Mouse (Mus musculus): ENCODE measurements at regions not wholly inside any gene's neighbourhood (a gene's known extent, or its start where the extent isn't known, plus 50 kb on each side); places are given as distances from the start of the nearest gene placed in this dataset.

DNA sequence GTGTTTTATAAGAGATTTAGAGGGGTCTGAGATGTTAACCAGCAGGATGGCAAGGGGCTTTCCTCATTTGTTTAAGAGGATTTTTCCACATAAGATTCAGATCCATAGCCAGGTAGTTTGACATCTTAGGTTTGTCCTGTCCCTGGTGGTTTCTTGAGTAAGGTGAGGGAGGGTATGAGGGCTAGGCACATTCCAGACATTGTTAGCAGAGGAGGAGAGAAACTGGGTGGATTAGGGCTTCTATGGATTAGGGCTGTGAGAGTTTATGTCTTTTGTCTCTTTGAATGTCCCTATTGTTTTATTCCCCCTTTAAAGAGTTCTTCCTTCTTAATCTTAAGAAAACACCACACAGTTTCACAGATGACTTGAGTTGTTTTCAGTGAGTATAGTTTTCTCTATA lies 138.6 kb upstream of the Tnfaip3 start:
- H3K4me3 ChIP-seq (replicated peaks; ENCODE audit: low read length) = no peak overlapping the region
- DNase-seq (ENCODE audit: low spot score) = no peak
- H3K4me1 ChIP-seq (replicated peaks; ENCODE audit: control insufficient read depth, insufficient read depth, low read length) = no peaks in the 10 kb centered on the region
- no peak for ATAC-seq (ENCODE audit: low FRiP score)
- H3K36me3 ChIP-seq (replicated peaks; ENCODE audit: control insufficient read depth, insufficient read depth) = no peaks in the 10 kb centered on the region
- H3K9me3 ChIP-seq (ENCODE audit: control insufficient read depth, low read length) = no peaks in the 10 kb centered on the region
- H3K4me2 ChIP-seq (replicated peaks) = no peak overlapping the region
- no peak overlapping the region for H3K27ac ChIP-seq
- H3K9ac ChIP-seq = no peak overlapping the region
- no peaks in the 10 kb centered on the region for H3K27me3 ChIP-seq (ENCODE audit: control insufficient read depth, insufficient read depth, low read length)

DNA sequence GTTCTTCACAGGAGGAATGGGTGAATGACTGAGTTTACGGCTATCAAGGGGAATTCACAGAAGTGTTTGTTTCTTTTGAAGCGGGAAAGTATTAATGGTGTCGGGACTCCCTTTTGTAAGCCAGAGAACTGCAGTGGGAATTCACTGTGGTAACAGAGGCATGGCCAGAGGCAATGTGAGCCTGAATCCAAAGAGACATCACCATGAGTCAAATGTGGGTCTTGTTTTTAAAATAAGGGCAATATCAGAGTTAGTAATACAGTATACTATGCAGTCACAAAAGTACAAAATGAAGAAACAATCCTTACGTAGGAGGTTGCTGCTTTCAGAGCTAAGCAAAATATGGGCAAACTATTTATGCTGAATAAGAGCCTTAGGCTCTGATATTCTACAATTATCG lies 137.3 kb upstream of the Tnfaip3 start:
- Histone ChIP-seq H3K27me3 (ENCODE audit: control insufficient read depth, insufficient read depth, low read length) (no peaks in the 10 kb centered on the region), H3K9ac (no peak overlapping the region), H3K4me3 (replicated peaks; ENCODE audit: low read length) (no peak overlapping the region), H3K27ac (no peak overlapping the region), H3K9me3 (ENCODE audit: control insufficient read depth, low read length) (no peaks in the 10 kb centered on the region), H3K4me1 (replicated peaks; ENCODE audit: control insufficient read depth, insufficient read depth, low read length) (no peaks in the 10 kb centered on the region), H3K36me3 (replicated peaks; ENCODE audit: control insufficient read depth, insufficient read depth) (no peaks in the 10 kb centered on the region), H3K4me2 (replicated peaks) (no peak overlapping the region)
- ATAC-seq (ENCODE audit: low FRiP score) = no peak
- no peak for DNase-seq (ENCODE audit: low spot score)
- WGBS = 83% methylated on average over 5 of the region's 5 CpGs

DNA sequence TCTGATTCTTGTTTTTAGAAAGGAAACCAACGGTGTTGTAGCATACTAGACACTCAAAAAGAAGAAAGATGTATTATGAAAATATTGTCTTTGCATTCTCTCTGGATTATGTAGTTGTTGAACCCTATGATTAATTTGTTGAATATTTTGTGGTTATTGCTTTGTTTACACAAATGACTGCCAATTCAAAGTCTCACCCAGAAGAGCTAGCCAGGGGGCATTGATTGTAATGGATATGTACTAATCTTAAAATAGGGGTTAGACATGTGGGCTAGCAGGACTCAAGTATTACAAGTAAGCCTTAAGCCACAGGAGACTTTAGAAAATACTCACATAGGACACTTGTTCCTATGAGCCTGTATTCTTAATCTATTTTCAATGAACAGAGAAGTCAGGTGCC lies 135.3 kb upstream of the Tnfaip3 start:
- H3K4me3 ChIP-seq (replicated peaks; ENCODE audit: low read length) = no peak overlapping the region
- no peaks in the 10 kb centered on the region for H3K36me3 ChIP-seq (replicated peaks; ENCODE audit: control insufficient read depth, insufficient read depth)
- DNase-seq (ENCODE audit: low spot score) = no peak
- no peaks in the 10 kb centered on the region for H3K4me1 ChIP-seq (replicated peaks; ENCODE audit: control insufficient read depth, insufficient read depth, low read length)
- H3K4me2 ChIP-seq (replicated peaks) = no peak overlapping the region
- 86% methylated on average over 1 of the region's 1 CpGs for WGBS
- H3K9ac ChIP-seq = no peak overlapping the region
- no peak overlapping the region for H3K27ac ChIP-seq
- no peaks in the 10 kb centered on the region for H3K27me3 ChIP-seq (ENCODE audit: control insufficient read depth, insufficient read depth, low read length)
- H3K9me3 ChIP-seq (ENCODE audit: control insufficient read depth, low read length) = no peaks in the 10 kb centered on the region
- no peak for ATAC-seq (ENCODE audit: low FRiP score)

DNA sequence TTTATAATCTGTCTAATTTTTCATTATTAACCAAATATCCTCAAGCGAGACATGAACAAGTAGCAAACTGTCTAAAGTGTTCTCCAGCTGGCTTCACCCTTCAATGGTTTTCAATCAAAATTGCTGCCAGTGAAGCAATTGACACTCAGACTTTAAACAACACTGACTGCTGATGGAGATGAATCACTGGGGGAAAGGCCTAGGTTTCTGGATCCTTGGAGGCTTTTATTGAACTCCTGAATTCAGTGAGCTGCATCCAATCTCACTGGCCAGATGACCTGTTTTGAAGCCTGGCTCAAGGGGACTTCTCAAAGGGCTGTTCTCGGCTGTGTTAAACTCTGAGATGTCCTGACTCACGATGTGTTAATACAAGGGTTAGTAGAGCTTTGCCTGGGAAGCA lies 134.5 kb upstream of the Tnfaip3 start:
- Histone ChIP-seq H3K4me3 (replicated peaks; ENCODE audit: low read length) (no peak overlapping the region), H3K9ac (no peak overlapping the region), H3K9me3 (ENCODE audit: control insufficient read depth, low read length) (no peaks in the 10 kb centered on the region), H3K27ac (no peak overlapping the region), H3K4me1 (replicated peaks; ENCODE audit: control insufficient read depth, insufficient read depth, low read length) (no peaks in the 10 kb centered on the region), H3K27me3 (ENCODE audit: control insufficient read depth, insufficient read depth, low read length) (no peaks in the 10 kb centered on the region), H3K36me3 (replicated peaks; ENCODE audit: control insufficient read depth, insufficient read depth) (no peaks in the 10 kb centered on the region), H3K4me2 (replicated peaks) (no peak overlapping the region)
- DNase-seq (ENCODE audit: low spot score) (no peak), ATAC-seq (ENCODE audit: low FRiP score) (no peak)
- 60% methylated on average over 3 of the region's 3 CpGs for WGBS

DNA sequence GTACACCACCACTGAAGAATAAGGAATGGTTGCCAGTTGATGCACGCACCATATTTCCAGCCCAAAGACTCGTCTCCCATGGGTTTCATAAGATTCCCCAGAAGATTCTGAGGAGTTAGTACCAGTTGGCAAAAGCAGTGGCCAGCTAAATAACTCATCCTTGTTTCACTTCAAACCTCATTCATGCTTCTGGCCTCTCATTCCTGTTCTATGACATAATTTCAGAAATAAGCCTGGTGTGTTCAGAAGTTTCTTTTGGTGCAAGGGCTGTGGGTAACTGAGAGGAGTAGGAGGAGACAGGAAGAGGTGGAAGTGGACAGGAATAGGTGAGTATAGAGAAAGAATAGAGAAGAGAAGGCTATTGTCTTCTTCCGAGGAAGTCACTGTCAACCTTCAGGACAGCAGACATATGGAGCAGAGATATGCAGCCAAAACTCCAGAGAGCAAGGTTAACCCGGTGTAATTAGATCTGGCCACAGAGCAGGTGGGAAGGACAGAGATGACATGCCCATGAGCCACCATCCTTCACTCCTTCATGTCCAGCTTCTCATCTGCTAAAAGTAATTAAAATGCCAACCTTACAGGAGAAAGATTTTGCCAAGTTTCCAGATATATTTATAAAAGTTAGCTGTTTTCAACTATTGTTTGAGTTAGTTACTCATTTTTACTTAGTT lies 133.9 kb upstream of the Tnfaip3 start:
- no peak overlapping the region for H3K9ac ChIP-seq
- no peak overlapping the region for H3K27ac ChIP-seq
- 82% methylated on average over 4 of the region's 4 CpGs for WGBS
- H3K4me2 ChIP-seq (replicated peaks) = no peak overlapping the region
- DNase-seq (ENCODE audit: low spot score) (no peak), ATAC-seq (ENCODE audit: low FRiP score) (no peak)
- H3K4me3 ChIP-seq (replicated peaks; ENCODE audit: low read length) = no peak overlapping the region
- H3K9me3 ChIP-seq (ENCODE audit: control insufficient read depth, low read length) = no peaks in the 10 kb centered on the region
- H3K27me3 ChIP-seq (ENCODE audit: control insufficient read depth, insufficient read depth, low read length) = no peaks in the 10 kb centered on the region
- no peaks in the 10 kb centered on the region for H3K36me3 ChIP-seq (replicated peaks; ENCODE audit: control insufficient read depth, insufficient read depth)
- no peaks in the 10 kb centered on the region for H3K4me1 ChIP-seq (replicated peaks; ENCODE audit: control insufficient read depth, insufficient read depth, low read length)

DNA sequence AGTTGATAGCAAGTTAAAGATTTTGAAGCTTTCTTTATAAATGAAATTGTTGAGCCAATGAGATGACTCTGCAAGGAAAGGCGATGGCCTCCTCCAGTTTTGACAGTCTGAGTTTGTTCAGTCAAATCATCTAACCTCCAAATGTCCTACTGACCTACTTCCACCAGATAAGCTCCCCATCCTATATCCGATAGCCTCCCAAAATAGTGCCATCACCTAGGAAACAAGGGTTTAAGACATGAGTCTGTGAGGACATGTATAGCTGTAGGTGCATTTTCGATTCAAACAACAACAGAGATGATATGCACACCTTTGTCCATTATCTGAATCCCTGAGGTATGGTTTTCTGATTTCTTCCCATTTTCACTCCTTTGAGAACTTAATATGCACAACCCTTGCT lies 126.0 kb upstream of the Tnfaip3 start:
- ATAC-seq (ENCODE audit: low FRiP score) (no peak), DNase-seq (ENCODE audit: low spot score) (no peak)
- Histone ChIP-seq H3K9ac (no peak overlapping the region), H3K4me1 (replicated peaks; ENCODE audit: control insufficient read depth, insufficient read depth, low read length) (no peaks in the 10 kb centered on the region), H3K9me3 (ENCODE audit: control insufficient read depth, low read length) (no peaks in the 10 kb centered on the region), H3K36me3 (replicated peaks; ENCODE audit: control insufficient read depth, insufficient read depth) (no peaks in the 10 kb centered on the region), H3K4me3 (replicated peaks; ENCODE audit: low read length) (no peak overlapping the region), H3K4me2 (replicated peaks) (no peak overlapping the region), H3K27me3 (ENCODE audit: control insufficient read depth, insufficient read depth, low read length) (no peaks in the 10 kb centered on the region), H3K27ac (no peak overlapping the region)
- 89% methylated on average over 3 of the region's 3 CpGs for WGBS

DNA sequence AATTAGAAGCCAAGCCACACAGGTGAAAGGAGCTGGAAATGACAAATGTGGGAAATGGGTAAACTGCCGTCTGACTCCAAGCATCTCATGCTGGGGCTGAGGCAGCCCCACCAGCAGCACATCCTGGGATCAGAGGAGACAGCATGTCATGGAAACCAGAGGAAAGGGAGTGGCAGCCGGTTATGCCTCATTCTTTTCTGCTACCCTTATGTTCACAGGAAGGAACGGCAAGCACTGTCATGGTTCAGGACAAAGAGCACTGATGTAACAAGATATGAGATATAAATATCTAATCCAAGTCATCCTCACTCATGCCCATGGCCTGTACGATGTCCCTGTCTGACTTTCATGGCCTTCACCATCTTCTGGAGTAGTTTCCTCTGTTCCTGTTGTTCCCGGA lies 125.2 kb upstream of the Tnfaip3 start:
- 83% methylated on average over 5 of the region's 5 CpGs for WGBS

DNA sequence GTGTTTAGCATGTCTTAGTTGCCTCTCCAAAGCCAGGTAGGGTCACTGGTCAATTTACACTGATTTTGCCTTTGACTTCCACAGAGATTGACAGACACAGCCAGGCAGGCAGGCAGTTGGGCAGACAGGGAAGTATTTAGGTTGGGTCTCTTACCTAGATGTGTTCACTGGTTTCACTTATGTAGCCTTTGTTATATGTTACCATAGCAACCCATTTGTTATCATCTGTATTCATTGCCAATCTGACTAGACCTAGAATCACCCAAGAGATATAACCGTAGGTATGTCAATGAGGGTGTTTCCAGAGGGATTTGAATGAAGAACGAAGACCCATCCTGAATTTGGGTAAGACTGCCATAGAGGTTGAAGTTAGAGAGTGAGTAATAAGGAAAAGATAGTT lies 123.8 kb upstream of the Tnfaip3 start:
- Histone ChIP-seq H3K9me3 (ENCODE audit: control insufficient read depth, low read length) (no peaks in the 10 kb centered on the region), H3K36me3 (replicated peaks; ENCODE audit: control insufficient read depth, insufficient read depth) (no peaks in the 10 kb centered on the region), H3K4me1 (replicated peaks; ENCODE audit: control insufficient read depth, insufficient read depth, low read length) (no peaks in the 10 kb centered on the region), H3K27ac (no peak overlapping the region), H3K27me3 (ENCODE audit: control insufficient read depth, insufficient read depth, low read length) (no peaks in the 10 kb centered on the region), H3K9ac (no peak overlapping the region), H3K4me2 (replicated peaks) (no peak overlapping the region), H3K4me3 (replicated peaks; ENCODE audit: low read length) (no peak overlapping the region)
- DNase-seq (ENCODE audit: low spot score) (no peak), ATAC-seq (ENCODE audit: low FRiP score) (no peak)
- WGBS = 73% methylated on average over 2 of the region's 2 CpGs

More for the DNA sequence above, 125.2 kb upstream of the Tnfaip3 start:
- no peak overlapping the region for H3K4me2 ChIP-seq (replicated peaks)
- no peak overlapping the region for H3K9ac ChIP-seq
- no peaks in the 10 kb centered on the region for H3K4me1 ChIP-seq (replicated peaks; ENCODE audit: control insufficient read depth, insufficient read depth, low read length)
- H3K36me3 ChIP-seq (replicated peaks; ENCODE audit: control insufficient read depth, insufficient read depth) = no peaks in the 10 kb centered on the region
- H3K9me3 ChIP-seq (ENCODE audit: control insufficient read depth, low read length) = no peaks in the 10 kb centered on the region
- H3K27me3 ChIP-seq (ENCODE audit: control insufficient read depth, insufficient read depth, low read length) = no peaks in the 10 kb centered on the region
- no peak overlapping the region for H3K4me3 ChIP-seq (replicated peaks; ENCODE audit: low read length)
- no peak for DNase-seq (ENCODE audit: low spot score)
- no peak overlapping the region for H3K27ac ChIP-seq
- ATAC-seq (ENCODE audit: low FRiP score) = no peak

DNA sequence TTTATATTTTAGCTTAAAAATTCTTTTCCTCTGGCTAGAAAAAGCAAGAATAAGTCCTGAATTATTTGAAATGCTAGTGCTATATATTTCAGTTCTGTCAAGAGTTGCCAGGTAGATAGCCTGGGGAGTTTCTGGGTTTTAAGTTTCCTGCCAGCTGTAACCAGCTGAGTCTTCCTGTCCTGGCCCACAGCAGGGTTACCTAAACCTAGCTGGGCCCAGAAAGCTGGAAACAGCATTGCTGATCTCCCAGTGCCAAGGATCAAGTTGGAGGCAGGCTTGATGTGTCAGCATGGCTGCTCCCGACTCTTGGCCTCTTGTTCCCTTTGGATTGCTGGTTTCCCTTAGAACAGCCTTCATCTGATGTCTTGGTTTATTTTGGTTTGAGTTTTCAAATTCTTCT lies 122.8 kb upstream of the Tnfaip3 start:
- no peaks in the 10 kb centered on the region for H3K4me1 ChIP-seq (replicated peaks; ENCODE audit: control insufficient read depth, insufficient read depth, low read length)
- DNase-seq (ENCODE audit: low spot score) (no peak), ATAC-seq (ENCODE audit: low FRiP score) (no peak)
- WGBS = 88% methylated on average over 1 of the region's 1 CpGs
- H3K36me3 ChIP-seq (replicated peaks; ENCODE audit: control insufficient read depth, insufficient read depth) = no peaks in the 10 kb centered on the region
- no peaks in the 10 kb centered on the region for H3K27me3 ChIP-seq (ENCODE audit: control insufficient read depth, insufficient read depth, low read length)
- no peak overlapping the region for H3K9ac ChIP-seq
- no peak overlapping the region for H3K4me2 ChIP-seq (replicated peaks)
- H3K27ac ChIP-seq = no peak overlapping the region
- H3K9me3 ChIP-seq (ENCODE audit: control insufficient read depth, low read length) = no peaks in the 10 kb centered on the region
- H3K4me3 ChIP-seq (replicated peaks; ENCODE audit: low read length) = no peak overlapping the region
